Mouse (Mus musculus) cerebellum, adult 2 months (tissue): ENCODE results near the gene Krcc1. TPM values are rescaled to one million over a fixed set of nuclear protein-coding genes. Genes with fewer than 3 reads are reported as not detected.

Experiments
- DNase-seq, 2 experiments: peaks; one replicate each; pipeline ENCODE4 v3.0.0; 2021
- H3K27ac ChIP-seq: fragments of 200-500 bp; 2 replicates; pipeline ENCODE4 v1.5.1; 2012; ENCODE audit warnings: low read length, control low read depth, inconsistent platforms; ENCODE audit not compliant: insufficient read depth
- H3K27me3 ChIP-seq: fragments of 200-500 bp; 2 replicates; pipeline ENCODE4 v1.6.1; 2012; ENCODE audit warnings: inconsistent platforms, mild to moderate bottlenecking, low read length, moderate library complexity; ENCODE audit not compliant: control insufficient read depth, insufficient read depth
- H3K4me1 ChIP-seq: fragments of 200-500 bp; 2 replicates; pipeline ENCODE4 v1.6.1; 2011; ENCODE audit warnings: low read length; ENCODE audit not compliant: control insufficient read depth, insufficient read depth
- H3K4me3 ChIP-seq: fragments of 200-500 bp; replicated peaks from 2 replicates; pipeline ENCODE3; 2011; ENCODE audit warnings: mild to moderate bottlenecking, low read depth, low read length, control low read depth; ENCODE audit not compliant: insufficient read depth
- CTCF ChIP-seq: fragments of 200-500 bp; IDR thresholded peaks from 2 replicates; pipeline ENCODE4 v1.5.1; 2011; ENCODE audit warnings: low read depth, mild to moderate bottlenecking, control low read depth, low read length, moderate library complexity, borderline replicate concordance; ENCODE audit not compliant: insufficient read depth
- POLR2A ChIP-seq: fragments of 200-500 bp; IDR thresholded peaks from 2 replicates; pipeline ENCODE4 v1.6.1; 2011; ENCODE audit warnings: low read length, control low read depth, borderline replicate concordance; ENCODE audit not compliant: insufficient read depth
- WGBS: fragments of 180-500 bp; shearing (Covaris S2); methylation state at CpG from one replicate; pipeline ENCODE4 v1.1.7; 2018; 5-methylcytosine and 5-hydroxymethylcytosine counted together
- polyA plus RNA-seq: library from polyadenylated mRNA; depleted of rRNA; stranded (reverse); fragments of >200 nt; gene quantifications from 2 replicates; pipeline ENCODE4 v1.2.3, GENCODE M21; 2012

Krcc1 gene
- polyA plus RNA-seq, 1 experiment = 19.3 TPM

DNA sequence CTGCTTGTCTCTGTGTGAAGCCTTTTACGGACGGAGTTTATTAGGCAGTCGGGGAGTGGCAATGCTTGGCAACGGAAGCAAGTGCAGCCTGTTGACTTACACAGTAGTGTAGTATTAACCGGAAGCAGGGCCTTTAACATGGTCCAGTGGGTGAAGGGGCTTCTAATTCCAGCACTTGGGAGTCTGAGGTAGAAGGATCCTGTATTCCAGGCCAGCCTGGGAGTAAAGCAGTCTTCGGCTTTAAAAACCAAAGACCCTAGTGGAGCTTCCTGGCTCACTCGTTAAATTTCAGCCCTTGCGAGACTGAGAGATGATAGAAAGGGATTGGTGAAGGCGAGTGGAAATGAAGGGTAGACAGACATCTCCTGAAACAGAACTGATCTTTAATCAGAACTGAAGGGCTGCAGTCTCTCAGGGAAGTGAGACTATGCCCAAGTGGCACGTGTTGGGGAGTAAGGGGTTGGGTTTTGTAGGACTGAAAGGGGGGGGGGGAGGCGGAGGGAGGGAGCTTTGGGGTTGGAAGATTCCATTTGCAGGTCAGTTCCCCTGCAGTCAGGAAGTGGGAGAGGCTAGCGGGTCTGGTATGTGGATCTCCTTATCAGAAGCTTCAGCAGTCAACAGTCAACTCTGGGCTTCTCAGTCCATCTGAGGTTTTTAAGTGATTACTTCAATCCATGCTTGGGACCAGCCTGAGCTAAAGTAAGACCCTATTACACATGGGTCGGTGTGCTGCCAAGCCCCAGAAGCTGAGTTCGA lies 998 bp upstream of the Krcc1 start:
- TF ChIP-seq POLR2A (peak; percentile 41; the same call in 1 of the 2 replicates), CTCF (no peak)
- Histone ChIP-seq H3K4me3 (peak overlapping the region; percentile 93), H3K27me3 (no peaks in the 10 kb centered on the region), H3K27ac (no peak overlapping the region), H3K4me1 (no peaks in the 10 kb centered on the region; the same call in 1 of the 2 replicates)
- WGBS = 17% methylated on average over 14 of the region's 14 CpGs
- DNase-seq = peak; percentile 38 to 53

DNA sequence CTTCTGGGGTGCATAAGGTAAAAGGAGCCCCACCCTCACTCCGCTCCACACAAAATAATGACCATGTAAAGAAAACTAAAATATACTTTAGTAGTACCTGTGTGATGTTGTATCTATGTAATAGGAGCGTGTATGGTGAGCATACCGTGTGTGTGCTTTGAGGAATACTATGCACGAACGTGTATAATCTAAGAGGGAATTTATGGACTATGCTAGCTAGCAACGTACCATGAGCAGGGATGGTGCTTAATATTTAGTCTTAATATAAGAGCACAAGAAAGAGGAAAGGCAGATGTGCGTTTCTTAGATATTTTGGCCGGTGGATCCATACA lies 454 bp upstream of the Krcc1 start:
- no peak for DNase-seq
- WGBS = 2% methylated on average over 8 of the region's 8 CpGs
- TF ChIP-seq CTCF (no peak), POLR2A (no peak)

GRCm38 (mm10) chr6:71272316-71272741 lies 852 bp downstream of the Krcc1 start:
- H3K4me3 ChIP-seq = peak overlapping the region; percentile 93
- TF ChIP-seq CTCF (no peak), POLR2A (no peak)
- no peaks in the 10 kb centered on the region; the same call in 1 of the 2 replicates for H3K4me1 ChIP-seq
- H3K27ac ChIP-seq = peak overlapping the region; percentile 95
- WGBS = 2% methylated on average over 11 of the region's 11 CpGs
- H3K27me3 ChIP-seq = no peaks in the 10 kb centered on the region
- no peak for DNase-seq

More for the DNA sequence above, 454 bp upstream of the Krcc1 start:
- no peaks in the 10 kb centered on the region; the same call in 1 of the 2 replicates for H3K4me1 ChIP-seq
- H3K27me3 ChIP-seq = no peaks in the 10 kb centered on the region
- H3K4me3 ChIP-seq = peak overlapping the region; percentile 93
- H3K27ac ChIP-seq = no peak overlapping the region

- no peak overlapping the region for H3K27ac ChIP-seq
- H3K27me3 ChIP-seq = no peaks in the 10 kb centered on the region
- WGBS = 93% methylated on average over 1 of the region's 1 CpGs
- no peak overlapping the region for H3K4me3 ChIP-seq
- H3K4me1 ChIP-seq = no peaks in the 10 kb centered on the region; the same call in 1 of the 2 replicates
- no peak for DNase-seq
- no peak for TF ChIP-seq POLR2A
- no peak for TF ChIP-seq CTCF
Observed at GRCm38 (mm10) chr6:71273715-71274114, 2.2 kb downstream of the Krcc1 start.

DNA sequence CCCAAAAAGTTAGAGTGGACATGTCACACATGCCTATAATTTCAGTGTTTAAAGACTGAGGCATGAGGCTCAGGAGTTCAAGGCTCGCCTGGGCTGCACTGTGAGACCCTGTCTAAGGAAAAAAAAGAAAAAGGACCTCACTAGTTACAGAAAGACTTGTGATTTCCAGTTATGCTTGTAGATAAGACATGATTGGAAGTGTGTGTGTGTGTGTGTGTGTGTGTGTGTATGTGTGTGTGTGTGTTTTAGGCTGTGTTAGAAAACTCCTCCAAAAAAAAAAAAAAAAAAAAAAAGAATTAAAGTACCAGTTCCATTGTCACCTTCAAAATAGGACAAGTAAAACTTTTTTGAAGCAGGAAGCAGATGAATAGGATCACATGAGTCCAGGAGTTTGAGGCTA lies 3.1 kb downstream of the Krcc1 start:
- Histone ChIP-seq H3K4me1 (no peaks in the 10 kb centered on the region; the same call in 1 of the 2 replicates), H3K27ac (no peak overlapping the region), H3K27me3 (no peaks in the 10 kb centered on the region), H3K4me3 (no peak overlapping the region)
- no peak for TF ChIP-seq CTCF
- TF ChIP-seq POLR2A = no peak
- WGBS = 97% methylated on average over 1 of the region's 1 CpGs
- DNase-seq = no peak

DNA sequence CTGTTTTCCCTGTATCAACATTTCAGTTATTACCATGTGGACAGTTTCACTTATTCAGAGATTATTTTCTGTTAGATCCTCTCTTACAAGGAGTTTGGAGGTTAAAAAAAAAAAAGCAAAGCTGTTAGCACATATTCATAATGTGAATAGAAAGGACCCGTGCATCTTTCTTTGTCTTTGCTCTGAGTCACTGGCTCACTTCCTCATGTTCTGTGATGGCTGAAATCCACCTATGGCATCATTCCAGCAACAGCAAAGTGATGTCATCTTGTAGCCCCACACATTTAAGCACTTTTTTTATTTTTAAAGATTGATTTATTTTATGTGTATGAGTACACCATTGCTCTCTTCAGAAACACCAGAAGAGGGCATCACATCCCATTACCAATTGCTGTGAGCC lies 7.9 kb downstream of the Krcc1 start:
- DNase-seq = no peak
- H3K27ac ChIP-seq = no peak overlapping the region
- no peaks in the 10 kb centered on the region for H3K4me1 ChIP-seq
- WGBS = 10% methylated on average over 1 of the region's 1 CpGs
- no peak for TF ChIP-seq POLR2A
- no peak for TF ChIP-seq CTCF
- no peaks in the 10 kb centered on the region for H3K27me3 ChIP-seq
- H3K4me3 ChIP-seq = no peak overlapping the region

DNA sequence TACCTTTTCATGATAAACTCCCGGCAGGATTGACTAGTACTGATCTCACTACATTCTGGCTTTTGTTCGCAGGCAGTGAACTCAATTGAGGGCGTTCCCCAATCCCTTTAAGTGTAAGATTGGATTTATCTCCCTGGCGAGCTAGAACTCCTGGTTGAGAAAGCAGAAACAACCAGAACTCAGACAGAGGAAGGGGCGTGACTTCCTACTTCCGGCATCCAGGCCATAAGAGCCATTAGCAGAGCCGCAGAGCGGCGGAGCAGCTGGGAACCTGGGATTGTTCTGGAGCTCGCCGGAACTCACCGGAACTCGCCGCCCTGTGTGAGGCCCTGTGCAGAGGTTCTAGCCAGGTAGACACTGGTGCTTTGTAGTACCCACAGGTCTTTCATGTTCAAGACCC lies 22.0 kb downstream of the Krcc1 start:
- Histone ChIP-seq H3K27me3 (no peaks in the 10 kb centered on the region), H3K27ac (no peak overlapping the region), H3K4me1 (no peaks in the 10 kb centered on the region), H3K4me3 (no peak overlapping the region)
- TF ChIP-seq CTCF = no peak
- TF ChIP-seq POLR2A = no peak
- DNase-seq = no peak
- whole genome bisulfite sequencing = 90% methylated on average over 14 of the region's 14 CpGs

DNA sequence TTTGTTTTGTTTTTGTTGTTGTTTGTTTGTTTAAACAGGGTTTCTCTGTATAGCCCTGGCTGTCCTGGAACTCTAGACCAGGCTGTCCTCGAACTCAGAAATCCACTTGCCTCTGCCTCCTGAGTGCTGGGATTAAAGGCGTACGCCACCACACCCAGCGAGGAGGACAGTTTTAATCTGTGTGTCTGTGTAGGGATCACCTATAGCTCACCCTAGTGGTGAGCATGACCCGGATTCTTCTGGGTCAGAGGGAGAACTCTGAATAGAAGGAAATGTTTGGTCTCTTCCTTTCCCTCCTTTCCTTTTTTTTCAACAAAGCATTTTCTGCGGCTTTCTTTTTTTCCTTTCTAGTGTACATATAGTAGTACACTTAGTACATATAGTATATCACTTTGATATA lies 23.8 kb downstream of the Krcc1 start:
- TF ChIP-seq POLR2A (no peak), CTCF (no peak)
- no peak for DNase-seq
- no peak overlapping the region for H3K4me3 ChIP-seq
- WGBS = 75% methylated on average over 6 of the region's 6 CpGs
- H3K27me3 ChIP-seq = no peaks in the 10 kb centered on the region
- H3K4me1 ChIP-seq = no peaks in the 10 kb centered on the region
- no peak overlapping the region for H3K27ac ChIP-seq
